Mouse (Mus musculus): ENCODE results near the gene Kctd5.

DNA sequence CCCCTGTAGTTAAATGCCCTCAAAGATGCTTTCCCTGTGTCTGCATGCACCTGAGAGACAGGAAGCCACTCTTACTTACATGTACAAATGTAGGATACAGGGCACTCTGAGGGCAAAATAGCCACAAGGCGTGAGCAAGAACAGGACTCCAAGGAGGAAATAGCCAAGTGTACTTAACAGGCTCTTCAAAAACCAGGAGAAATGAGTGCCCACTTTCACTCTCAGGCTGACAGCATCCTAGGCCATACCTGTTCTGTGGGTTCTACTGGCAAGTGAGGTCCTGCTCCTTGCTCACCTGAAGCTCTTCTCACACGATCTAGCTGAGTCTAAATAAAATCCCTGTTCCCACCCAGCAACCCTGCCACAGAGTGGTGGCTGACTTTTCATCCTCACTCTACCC is 3.8 kb upstream of the Kctd5 start:
- TF ChIP-seq POLR2A (IDR thresholded peaks at IDR 0.05; ENCODE audit: extremely low read depth, insufficient read depth, low read length): no peak
- no peak for TF ChIP-seq CTCF (IDR thresholded peaks at IDR 0.05; ENCODE audit: low read depth, low read length)
